Mouse (Mus musculus): ENCODE results near the gene Pla2g15. TPM values are rescaled to one million over a fixed set of nuclear protein-coding genes. Genes with fewer than 3 reads are reported as not detected.

Gene Pla2g15
- total RNA-seq, 2 experiments from 2014 or later: 25.4 to 27.5 TPM

GRCm38 (mm10) chr8:106133526-106133925 lies 16.7 kb upstream of the Pla2g15 start:
- DNase-seq (ENCODE audit: low spot score in 2 of 2): no peak
- intact Hi-C loops (cut with DNase I): loop anchor here (10.0 kb wide), 1 partner anchor 271 kb away; no protein-coding TSS in a partner anchor

- intact Hi-C loops (cut with DNase I): loop anchor here (10.0 kb wide), 1 partner anchor 271 kb away; no protein-coding TSS in a partner anchor
- no peak for DNase-seq (ENCODE audit: low spot score in 2 of 2)
Observed at GRCm38 (mm10) chr8:106133946-106134345, 16.3 kb upstream of the Pla2g15 start.

DNA sequence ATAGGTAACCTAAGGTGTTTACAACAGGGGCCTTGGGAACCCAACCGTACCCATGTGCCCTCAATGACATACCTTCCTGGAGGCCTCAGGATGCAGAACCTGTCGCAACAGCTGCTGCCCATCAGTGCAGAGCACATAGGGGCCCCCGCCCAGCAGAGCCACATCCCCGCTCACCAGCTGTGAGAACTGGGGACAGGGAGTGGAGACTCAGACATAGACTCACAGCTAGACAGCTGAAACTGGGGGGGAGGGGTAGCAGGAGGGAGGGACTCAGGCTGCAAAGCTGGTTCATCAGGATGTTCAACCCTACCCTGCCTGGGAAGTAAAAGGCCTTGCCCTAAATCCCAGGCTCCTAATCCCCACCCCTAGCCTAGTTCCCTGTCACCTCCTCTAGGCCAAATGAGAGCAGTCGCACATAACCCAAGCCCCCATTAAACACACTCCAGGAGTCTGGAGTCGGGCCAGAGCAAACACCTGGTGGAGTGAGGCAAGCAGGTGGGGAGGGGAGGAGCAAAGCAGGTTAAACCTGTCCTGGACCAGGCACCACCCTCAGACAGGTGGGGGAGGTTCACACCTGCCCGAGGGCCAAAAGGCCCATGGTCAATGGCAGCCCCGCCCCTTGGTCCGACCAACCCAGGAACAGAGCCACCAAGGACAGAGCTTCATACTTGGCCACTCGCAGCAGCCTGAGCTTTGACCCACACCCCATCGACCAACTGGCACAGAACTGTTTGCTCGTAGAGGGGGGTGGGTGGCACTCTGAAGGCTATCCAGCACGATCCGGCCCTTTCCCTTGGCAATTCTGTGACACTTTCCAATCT lies 15.2 kb upstream of the Pla2g15 start:
- DNase-seq (ENCODE audit: low spot score in 2 of 2): no peak
- intact Hi-C loops (cut with DNase I): loop anchor here (10.0 kb wide), 1 partner anchor 270 kb away; no protein-coding TSS in a partner anchor

DNA sequence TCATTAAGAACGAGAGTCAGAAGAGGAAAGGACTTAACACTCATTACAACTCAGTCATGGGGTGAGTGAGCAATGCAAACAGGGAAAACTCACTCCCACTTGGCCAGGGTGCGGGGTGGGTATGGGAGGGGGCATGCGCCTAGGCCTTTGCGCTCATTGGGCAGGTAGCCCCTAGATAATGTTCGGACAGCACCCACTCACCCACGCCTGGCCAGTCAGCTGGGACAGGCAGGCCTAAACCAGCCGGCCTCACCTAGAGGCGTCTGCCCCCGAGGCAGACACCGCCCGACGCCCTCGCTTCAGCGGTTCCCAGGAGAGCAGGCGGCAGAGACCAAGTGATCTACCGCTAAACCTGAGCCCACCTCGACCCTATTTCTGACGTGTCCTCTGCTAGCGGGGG lies 14.5 kb upstream of the Pla2g15 start:
- intact Hi-C loops (cut with DNase I): loop anchor here (10.0 kb wide), 1 partner anchor 269 kb away; no protein-coding TSS in a partner anchor

GRCm38 (mm10) chr8:106136156-106137130 lies 13.8 kb upstream of the Pla2g15 start, which contains the start of gene Esrp2:
Gene Esrp2 (minus strand): TSS chr8:106136974.
- intact Hi-C loops (cut with DNase I): loop anchor here (10.0 kb wide), 1 partner anchor 268 kb away; no protein-coding TSS in a partner anchor
- no peak for DNase-seq (ENCODE audit: low spot score in 2 of 2)

More for the DNA sequence above, 14.5 kb upstream of the Pla2g15 start:
- DNase-seq (ENCODE audit: low spot score in 2 of 2): no peak

GRCm38 (mm10) chr8:106137218-106137905 lies 12.8 kb upstream of the Pla2g15 start:
- DNase-seq (ENCODE audit: low spot score in 2 of 2): no peak
- intact Hi-C loops (cut with DNase I): loop anchor here (10.0 kb wide), 1 partner anchor 267 kb away; no protein-coding TSS in a partner anchor

DNA sequence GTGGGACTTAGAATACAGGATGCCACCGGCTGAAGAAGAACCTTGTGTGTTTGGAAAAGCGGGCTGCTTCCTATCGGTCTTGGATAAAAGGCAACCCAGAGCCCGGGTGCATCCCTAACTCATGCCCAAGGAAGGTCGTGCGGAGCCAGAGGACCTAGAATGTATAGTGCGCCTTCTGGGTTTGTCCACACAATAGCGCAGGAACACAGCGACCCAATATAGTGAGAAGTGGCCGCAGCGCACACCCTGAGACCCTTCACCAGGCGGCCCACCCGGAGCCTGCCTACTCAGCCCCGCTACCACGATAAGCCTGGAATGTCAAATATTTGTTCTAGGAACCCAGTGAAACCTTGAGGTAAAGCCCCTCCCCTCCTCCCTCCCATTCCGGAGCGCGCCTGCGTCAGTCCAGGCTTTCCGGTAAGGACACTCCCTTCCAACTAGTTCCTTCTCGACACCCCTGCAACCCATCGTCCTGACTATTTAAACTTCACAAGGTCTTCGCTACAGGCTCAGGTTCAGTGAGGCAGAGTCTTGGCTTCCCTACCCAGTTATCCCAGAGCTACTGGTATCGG lies 12.2 kb upstream of the Pla2g15 start:
- DNase-seq (ENCODE audit: low spot score in 2 of 2): peak; percentile 35 to 64
- intact Hi-C loops (cut with DNase I): loop anchor here (10.0 kb wide), 1 partner anchor 267 kb away; no protein-coding TSS in a partner anchor

GRCm38 (mm10) chr8:106138616-106139015 lies 11.6 kb upstream of the Pla2g15 start:
- intact Hi-C loops (cut with DNase I): loop anchor here (10.0 kb wide), 1 partner anchor 266 kb away; no protein-coding TSS in a partner anchor
- DNase-seq (ENCODE audit: low spot score in 2 of 2): no peak

GRCm38 (mm10) chr8:106140191-106140590 lies 10.0 kb upstream of the Pla2g15 start:
- intact Hi-C loops (cut with DNase I): loop anchor here (2.0 kb wide), 2 partner anchors 59 to 87 kb away; no protein-coding TSS in a partner anchor
- no peak for DNase-seq (ENCODE audit: low spot score in 2 of 2)

DNA sequence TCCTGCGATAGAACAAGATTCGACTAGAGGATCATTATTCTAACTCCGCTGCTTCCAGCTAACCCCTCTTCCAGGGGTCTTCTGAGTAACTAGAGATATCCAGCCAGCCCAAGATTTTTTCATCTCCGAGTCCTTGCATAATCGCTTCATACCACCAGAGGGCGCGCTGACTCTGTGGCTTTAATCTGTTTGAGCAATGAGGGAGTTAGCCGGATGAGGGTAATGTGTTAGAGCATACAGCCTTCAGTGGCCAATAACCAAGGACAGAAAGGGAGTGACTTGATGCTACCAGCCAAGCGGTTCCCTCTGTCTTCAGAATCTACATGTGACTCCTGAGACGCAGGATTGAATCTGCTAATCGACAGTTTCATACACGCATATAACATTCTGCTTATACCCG lies 9.4 kb upstream of the Pla2g15 start:
- intact Hi-C loops (cut with DNase I): loop anchor here (2.0 kb wide), 2 partner anchors 58 to 86 kb away; no protein-coding TSS in a partner anchor
- DNase-seq (ENCODE audit: low spot score in 2 of 2): peak; percentile 82 to 88

DNA sequence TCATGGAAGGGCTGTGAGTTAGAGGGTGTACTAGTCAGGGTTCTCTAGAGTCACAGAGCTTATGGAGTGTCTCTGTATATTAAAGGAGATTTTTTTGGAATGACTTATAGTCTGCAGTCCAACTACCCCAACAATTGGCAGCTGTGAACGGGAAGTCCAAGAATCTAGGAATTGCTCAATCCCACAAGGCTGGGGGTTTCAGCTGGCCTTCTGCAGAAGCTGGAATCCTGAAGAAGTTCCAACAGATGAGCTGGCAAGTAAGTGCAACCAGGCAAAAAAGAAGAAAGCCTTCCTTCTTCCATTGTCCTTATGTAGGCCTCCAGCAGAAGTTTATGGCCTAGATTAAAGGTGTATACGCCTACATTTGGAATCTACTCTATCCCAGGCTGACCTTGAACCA lies 4.9 kb upstream of the Pla2g15 start:
- intact Hi-C loops (cut with DNase I): no loop called here
- no peak for DNase-seq (ENCODE audit: low spot score in 2 of 2)

DNA sequence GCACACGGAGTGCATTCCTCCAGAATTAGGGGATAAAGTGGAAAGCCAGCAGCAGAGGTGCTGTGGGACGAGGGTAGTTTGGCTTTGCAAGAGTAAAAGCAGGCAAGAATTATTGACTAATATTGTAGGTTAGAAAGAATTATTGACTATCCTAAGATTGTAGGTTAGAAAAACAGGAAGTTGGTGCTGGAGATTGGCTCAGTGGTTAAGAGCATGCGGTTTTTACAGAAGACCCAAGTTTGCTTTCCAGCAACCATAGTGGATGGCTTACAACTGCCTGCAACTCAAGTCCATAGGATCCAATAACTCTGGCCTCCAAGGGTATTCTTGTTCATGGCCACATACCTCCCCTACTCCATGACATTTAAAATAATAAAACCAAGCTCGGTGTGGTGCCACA lies 4.2 kb upstream of the Pla2g15 start:
- DNase-seq (ENCODE audit: low spot score in 2 of 2): no peak
- intact Hi-C loops (cut with DNase I): no loop called here

DNA sequence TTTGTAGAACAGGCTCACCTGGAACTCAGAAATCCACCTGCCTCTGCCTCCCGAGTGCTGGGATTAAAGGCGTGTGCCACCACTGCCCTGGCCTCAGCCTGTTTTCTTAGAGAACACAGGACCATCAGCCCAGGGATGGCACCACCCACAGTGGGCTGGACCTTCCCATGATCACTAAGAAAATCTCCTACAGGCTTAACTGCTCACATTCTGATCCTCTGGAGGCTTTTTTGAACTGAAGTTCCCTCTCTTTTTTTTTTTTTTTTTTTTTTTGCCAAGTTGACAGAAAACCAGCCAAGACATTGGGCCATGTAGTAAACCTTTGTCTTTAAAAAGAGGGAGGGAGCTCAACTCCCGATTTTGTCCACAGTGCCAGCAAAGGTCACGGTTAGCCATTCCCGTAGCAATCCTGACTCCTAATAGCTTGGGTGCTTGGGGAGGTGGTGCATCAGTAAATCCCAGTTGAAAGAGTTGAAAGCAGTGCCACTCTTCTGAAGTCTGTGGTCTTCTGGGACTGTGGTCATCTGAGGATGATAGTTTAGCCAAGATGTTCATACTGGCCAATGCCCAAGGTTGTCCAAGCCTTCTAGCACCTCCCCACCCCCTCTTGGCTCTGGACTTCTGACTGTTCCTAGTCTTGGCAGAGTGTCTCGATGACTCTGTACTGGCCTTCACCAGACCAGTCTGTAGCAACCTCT lies 2.2 kb upstream of the Pla2g15 start:
- intact Hi-C loops (cut with DNase I): no loop called here
- no peak for DNase-seq (ENCODE audit: low spot score in 2 of 2)

- intact Hi-C loops (cut with DNase I): no loop called here
- DNase-seq (ENCODE audit: low spot score in 2 of 2): no peak
Observed at GRCm38 (mm10) chr8:106149025-106149424, 1.2 kb upstream of the Pla2g15 start.

GRCm38 (mm10) chr8:106150653-106151000 lies 428 bp downstream of the Pla2g15 start:
- intact Hi-C loops (cut with DNase I): no loop called here
- DNase-seq (ENCODE audit: low spot score in 2 of 2): no peak

DNA sequence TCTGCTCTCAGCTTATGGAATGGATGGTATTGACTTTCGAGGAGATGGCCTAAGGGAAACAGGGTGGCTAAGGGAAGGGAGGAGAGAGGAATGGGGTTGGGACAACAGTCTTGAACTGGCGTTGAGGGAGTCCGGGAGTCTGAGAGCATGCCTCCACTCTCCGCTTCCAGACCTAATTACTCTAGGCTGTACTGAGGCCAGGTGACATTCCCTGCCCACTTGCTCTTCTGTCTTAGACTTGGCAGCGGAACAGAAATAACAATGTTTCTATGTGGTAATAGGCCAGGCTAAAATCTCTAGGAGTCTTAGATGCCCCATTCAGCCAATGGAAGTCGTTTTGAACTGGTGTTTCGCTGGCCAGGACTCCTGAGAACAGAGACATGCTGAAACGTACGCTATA lies 842 bp downstream of the Pla2g15 start:
- intact Hi-C loops (cut with DNase I): no loop called here

DNA sequence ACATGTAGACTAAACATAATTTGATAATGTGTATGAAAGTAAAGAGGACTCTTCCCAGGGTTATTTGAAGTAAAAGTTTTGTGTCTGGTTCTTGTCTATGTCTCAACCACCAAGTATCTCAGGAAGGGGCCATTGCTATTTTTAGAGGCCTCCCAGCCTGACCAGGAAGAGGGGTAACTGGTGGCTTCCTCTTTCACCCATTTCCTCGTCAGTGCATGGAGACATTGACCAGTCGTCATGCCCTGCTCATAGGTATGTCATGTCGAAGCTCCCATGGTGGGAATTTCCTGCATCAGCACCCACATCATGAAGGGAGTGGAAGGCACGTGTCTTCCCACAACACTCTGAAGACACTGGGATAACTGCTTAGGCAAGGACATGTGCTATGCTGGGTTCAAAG lies 2.7 kb downstream of the Pla2g15 start:
- intact Hi-C loops (cut with DNase I): no loop called here

More for the DNA sequence above, 842 bp downstream of the Pla2g15 start:
- no peak for DNase-seq (ENCODE audit: low spot score in 2 of 2)

DNA sequence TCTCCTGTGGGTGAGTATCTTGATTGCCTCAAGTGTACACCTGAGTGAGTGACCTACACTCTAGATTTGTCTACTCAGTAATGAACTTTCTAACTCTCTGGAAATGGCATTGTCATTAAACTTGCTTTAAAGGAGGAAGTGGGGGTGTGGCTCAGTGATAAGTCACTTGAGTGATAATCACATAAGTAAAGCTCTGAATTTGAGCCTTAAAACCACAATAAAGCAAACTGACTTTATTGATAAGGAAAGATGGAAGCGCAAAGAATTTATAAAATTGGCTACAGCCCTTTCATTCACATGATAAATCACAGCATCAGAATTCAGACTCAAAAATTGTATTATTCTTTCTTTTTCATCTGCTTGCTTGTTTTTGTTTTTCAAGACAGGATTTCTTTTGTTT lies 7.2 kb downstream of the Pla2g15 start:
- intact Hi-C loops (cut with DNase I): no loop called here
- no peak for DNase-seq (ENCODE audit: low spot score in 2 of 2)

More for the DNA sequence above, 2.7 kb downstream of the Pla2g15 start:
- peak in 1 of 2 experiments; percentile 29 for DNase-seq (ENCODE audit: low spot score in 2 of 2)

All from left cerebral cortex, postnatal 25 days (tissue).